Mouse (Mus musculus): Measurements from ENCODE around the gene Fbxw8. TPM values are rescaled to one million over a fixed set of nuclear protein-coding genes. Genes with fewer than 3 reads are reported as not detected.

Fbxw8 gene
- total RNA-seq, 2 experiments from 2014 or later, result 31.9 to 32.0 TPM

- DNase-seq (ENCODE audit: low spot score in 2 of 2), result no peak
Measured at GRCm38 (mm10) chr5:118160691-118161090, 5.4 kb upstream of the Fbxw8 start.

GRCm38 (mm10) chr5:118156976-118157375, 1.7 kb upstream of the Fbxw8 start:
- no peak for DNase-seq (ENCODE audit: low spot score in 2 of 2)

GRCm38 (mm10) chr5:118155565-118155947, 292 bp upstream of the Fbxw8 start:
- no peak for DNase-seq (ENCODE audit: low spot score in 2 of 2)

- DNase-seq (ENCODE audit: low spot score in 2 of 2), result no peak
Measured at GRCm38 (mm10) chr5:118149711-118150110, 5.6 kb downstream of the Fbxw8 start.

GRCm38 (mm10) chr5:118147264-118147663, 8.0 kb downstream of the Fbxw8 start:
- no peak for DNase-seq (ENCODE audit: low spot score in 2 of 2)

DNA sequence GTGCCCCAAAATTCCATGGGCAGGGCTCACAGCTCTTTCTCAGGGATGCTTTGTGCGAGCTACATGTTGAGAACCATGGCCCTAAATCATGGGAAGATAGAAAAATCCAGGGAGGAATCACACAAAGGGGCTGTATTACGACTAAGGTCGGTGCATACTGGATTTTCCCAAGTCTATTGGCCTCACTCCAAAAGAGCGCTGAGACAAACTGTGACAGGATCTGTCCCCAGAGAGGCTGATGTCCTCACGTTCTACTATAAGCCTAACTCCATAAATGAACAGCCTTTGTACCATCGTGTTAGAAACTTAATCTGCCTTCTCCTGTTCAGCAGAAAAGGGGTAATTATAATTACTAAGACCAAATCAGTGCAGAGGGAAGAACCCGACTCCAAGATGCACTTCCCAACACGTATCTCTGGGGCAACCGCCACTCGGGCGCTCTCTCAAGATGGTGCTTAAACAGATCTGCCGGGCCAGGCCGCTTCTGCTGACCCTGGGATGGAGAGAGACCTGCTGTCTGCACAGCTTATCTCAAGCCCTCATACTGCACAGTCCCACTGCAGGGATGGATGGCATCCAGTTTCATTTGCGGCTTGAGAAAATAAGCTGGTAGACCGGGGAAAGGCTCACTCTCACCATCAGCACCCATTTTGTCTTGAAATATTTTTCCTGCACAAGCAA, 9.1 kb downstream of the Fbxw8 start:
- no peak for DNase-seq (ENCODE audit: low spot score in 2 of 2)

DNA sequence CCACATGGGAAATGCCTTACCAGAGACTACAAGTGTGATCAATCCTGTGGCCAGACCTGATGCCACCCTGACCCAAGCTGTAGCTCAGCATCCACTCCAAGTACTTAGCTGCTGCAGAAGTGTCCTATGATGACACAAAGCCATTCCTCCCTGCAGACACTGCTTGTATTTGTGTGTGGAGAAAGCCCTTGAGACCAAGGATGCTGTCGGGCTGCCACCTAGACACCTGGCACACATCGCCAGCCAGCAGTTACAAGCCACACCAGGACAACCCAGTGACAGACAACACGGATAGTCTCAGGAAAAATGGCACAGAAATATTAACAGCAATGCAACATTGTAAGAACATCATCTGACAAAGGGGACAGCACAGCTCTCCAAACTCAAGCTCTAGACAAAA, 9.8 kb downstream of the Fbxw8 start:
- DNase-seq (ENCODE audit: low spot score in 2 of 2), result no peak

DNA sequence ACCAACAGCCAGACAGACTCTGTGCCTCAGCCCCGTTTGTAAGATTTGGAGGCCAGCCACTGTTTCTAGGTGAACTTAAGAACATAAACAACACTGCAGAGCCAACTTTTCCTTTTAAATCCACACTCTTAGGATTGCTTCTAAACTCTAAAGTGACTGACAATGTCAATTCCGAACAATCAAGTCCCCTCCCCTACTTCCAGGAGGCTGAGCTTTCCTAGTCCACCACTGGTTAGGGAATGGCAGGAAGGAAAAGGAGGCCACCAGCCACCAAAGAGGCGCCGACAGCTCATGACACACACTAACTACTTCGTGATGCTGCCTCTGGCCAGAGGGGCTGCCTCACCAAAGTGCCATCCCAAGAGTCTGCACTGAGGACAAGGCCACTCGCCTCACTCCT, 10.5 kb downstream of the Fbxw8 start:
- DNase-seq (ENCODE audit: low spot score in 2 of 2), result no peak

DNA sequence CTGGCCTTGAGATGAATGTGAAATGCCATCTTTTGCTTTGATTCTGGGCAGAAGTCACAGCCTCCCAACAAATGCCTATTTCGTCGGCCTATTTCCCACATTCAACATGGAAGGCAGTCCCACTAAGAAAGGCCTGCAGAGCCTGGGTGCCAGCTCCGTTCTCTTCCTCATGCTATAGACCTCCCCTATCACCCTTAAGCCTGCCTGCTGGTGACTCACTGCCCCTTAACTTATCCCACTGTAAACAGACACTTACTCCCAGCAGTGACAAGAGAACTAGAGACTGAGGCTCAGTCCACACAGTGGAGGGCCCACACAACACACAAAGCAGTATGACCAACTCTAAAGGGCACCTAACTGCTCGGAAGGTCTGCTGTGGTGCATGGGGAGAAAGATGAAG, 10.9 kb downstream of the Fbxw8 start:
- no peak for DNase-seq (ENCODE audit: low spot score in 2 of 2)

- no peak for DNase-seq (ENCODE audit: low spot score in 2 of 2)
Measured at GRCm38 (mm10) chr5:118143211-118144026, 11.8 kb downstream of the Fbxw8 start.

DNA sequence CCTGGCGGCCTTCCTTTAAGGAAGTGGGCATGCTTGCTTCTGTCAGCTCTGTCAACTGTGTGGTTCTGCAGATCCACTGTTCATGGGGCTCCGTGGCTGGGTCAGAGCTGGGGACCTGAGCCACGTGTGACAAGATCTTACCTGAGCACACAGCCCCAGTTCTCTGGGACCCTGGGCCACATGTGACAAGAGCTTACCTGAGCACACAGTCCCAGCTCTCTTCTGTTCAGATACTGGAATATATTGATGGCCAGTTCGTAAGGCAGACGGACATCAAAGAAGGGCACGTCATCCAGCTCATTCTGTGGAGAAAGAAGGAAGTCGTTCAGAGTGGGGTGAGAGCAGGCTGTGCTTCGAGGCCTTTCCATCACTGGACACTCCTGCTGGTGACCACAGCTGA, 12.8 kb downstream of the Fbxw8 start:
- DNase-seq (ENCODE audit: low spot score in 2 of 2), result no peak

- DNase-seq (ENCODE audit: low spot score in 2 of 2), result no peak
Measured at GRCm38 (mm10) chr5:118139630-118140029, 15.6 kb downstream of the Fbxw8 start.

- no peak for DNase-seq (ENCODE audit: low spot score in 2 of 2)
Measured at GRCm38 (mm10) chr5:118136391-118136790, 18.9 kb downstream of the Fbxw8 start.

- no peak for DNase-seq (ENCODE audit: low spot score in 2 of 2)
Measured at GRCm38 (mm10) chr5:118128651-118129050, 26.6 kb downstream of the Fbxw8 start.

- no peak for DNase-seq (ENCODE audit: low spot score in 2 of 2)
Measured at GRCm38 (mm10) chr5:118128208-118128607, 27.1 kb downstream of the Fbxw8 start.

GRCm38 (mm10) chr5:118126671-118127070, 28.6 kb downstream of the Fbxw8 start:
- no peak for DNase-seq (ENCODE audit: low spot score in 2 of 2)

- DNase-seq (ENCODE audit: low spot score in 2 of 2), result no peak
Measured at GRCm38 (mm10) chr5:118123096-118123495, 32.2 kb downstream of the Fbxw8 start.

GRCm38 (mm10) chr5:118121928-118122327, 33.3 kb downstream of the Fbxw8 start:
- DNase-seq (ENCODE audit: low spot score in 2 of 2), result no peak

DNA sequence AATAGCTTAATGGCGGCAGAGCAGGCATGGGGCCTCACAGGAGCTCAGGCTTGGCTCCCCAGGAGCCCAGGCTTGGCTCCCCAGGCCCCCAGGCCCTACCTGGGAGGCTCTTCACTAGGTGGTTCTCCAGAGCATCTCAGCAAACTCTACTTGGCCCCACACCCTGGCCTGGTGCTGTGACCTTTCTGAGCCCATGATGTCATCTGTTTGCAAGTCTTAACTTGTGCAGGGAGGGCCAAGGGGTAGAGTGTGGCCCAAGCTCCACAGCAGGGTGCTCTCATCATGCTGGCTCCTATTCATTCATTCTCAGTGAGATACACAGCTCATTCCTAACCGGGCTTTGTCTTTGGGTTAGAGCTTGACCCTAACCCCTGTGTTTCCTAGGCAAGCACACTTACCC, 34.6 kb downstream of the Fbxw8 start:
- DNase-seq (ENCODE audit: low spot score in 2 of 2), result no peak

GRCm38 (mm10) chr5:118118922-118119321, 36.3 kb downstream of the Fbxw8 start:
- DNase-seq (ENCODE audit: low spot score in 2 of 2), result no peak

DNA sequence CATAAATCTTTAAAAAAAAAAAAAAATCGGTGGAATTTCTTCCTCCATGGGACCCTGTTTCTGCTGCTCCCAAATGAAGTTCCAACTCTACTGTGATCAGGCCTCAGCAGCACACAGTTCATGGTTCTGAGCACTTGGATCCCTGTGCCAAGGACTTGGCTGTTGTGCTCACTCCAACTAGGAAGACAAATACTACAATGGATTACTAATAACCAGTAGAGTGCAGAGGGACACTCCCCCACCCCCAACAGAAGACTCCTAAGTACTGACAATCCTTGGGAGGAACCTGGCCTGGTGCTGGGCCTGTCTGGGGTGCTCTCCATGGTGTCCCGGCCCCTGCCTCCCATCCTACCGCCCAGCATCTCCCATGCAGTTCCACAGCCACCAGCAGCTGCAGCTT, 36.9 kb downstream of the Fbxw8 start:
- no peak for DNase-seq (ENCODE audit: low spot score in 2 of 2)

- peak; percentile 82 to 90 for DNase-seq (ENCODE audit: low spot score in 2 of 2)
Measured at GRCm38 (mm10) chr5:118113617-118114016, 41.6 kb downstream of the Fbxw8 start.

GRCm38 (mm10) chr5:118113043-118113442, 42.2 kb downstream of the Fbxw8 start:
- DNase-seq (ENCODE audit: low spot score in 2 of 2), result no peak

All from left cerebral cortex, adult 18-20 months (tissue).